Mouse (Mus musculus): ENCODE measurements around the gene Mapk3.

DNA sequence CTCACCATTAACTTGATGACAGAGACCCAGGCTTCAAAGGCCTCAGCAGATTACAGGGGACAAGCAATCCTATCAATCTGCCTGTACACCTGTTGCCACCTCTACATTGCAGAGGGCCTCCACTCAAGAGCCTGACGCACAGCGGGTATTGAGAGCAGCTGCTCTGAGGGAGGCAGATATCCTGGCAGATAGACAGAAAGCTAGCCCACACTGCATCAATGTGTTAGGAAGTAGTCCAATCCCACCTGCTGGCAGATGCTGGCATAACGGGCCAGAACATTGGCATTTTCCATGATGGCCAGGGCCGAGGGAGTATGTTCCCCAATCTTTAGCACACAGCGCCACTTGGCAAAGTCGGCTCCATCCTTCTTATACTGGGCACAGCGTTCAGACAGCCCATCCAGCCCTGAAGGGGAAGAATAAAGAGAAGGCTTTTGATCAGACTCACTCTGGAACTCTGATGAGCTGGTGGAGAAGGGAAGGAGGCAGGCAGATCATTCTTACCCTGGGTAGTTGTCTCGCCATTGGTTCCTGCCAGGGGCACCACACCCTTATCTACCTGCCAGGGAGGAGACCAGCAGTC, 37.0 kb downstream of the Mapk3 start:
- peak; percentile 9; the same call in 1 of the 2 replicates for TF ChIP-seq CTCF (IDR thresholded peaks at IDR 0.05; ENCODE audit: control insufficient read depth, insufficient read depth, low read length)
- no peak for TF ChIP-seq POLR2A (IDR thresholded peaks at IDR 0.05; ENCODE audit: borderline replicate concordance, control insufficient read depth, low read depth, low read length)

Measured in bone marrow, adult 2 months (tissue).